Mouse (Mus musculus) bone marrow, adult 2 months (tissue): Measurements from ENCODE around the gene Slc7a4.

ENCODE experiments used
- CTCF ChIP-seq: fragments of 200-500 bp; IDR thresholded peaks from 2 replicates; pipeline ENCODE4 v1.5.1; 2011; ENCODE audit warnings: low read length, control low read depth; ENCODE audit not compliant: control insufficient read depth, insufficient read depth
- POLR2A ChIP-seq: fragments of 200-500 bp; IDR thresholded peaks from 2 replicates; pipeline ENCODE4 v1.6.1; 2011; ENCODE audit warnings: low read depth, mild to moderate bottlenecking, control low read depth, low read length, borderline replicate concordance; ENCODE audit not compliant: control insufficient read depth

DNA sequence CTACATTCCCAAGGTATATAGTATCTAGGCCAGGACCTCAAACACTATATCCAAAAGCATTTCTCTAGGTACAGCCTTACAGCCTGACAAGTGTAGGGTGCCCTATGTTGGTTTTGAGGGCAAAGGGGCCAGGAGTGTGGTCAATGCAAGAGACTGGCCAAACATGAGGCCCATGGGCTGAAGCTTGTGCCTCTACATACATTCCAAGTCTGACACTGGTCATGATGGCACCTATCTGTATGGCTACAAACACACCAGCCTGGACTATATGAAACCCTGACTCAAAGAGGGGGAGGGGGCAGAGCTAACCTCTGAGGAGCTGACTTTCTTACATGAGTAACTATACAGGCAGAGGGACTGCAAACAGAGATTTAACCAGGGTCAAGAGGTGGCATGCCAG is 55.4 kb downstream of the Slc7a4 start:
- no peak for TF ChIP-seq CTCF
- TF ChIP-seq POLR2A, result no peak
